Mouse (Mus musculus) midbrain, embryonic 14.5 days (tissue): ENCODE data around the gene Cep78. TPM values are rescaled to one million over a fixed set of nuclear protein-coding genes. Genes with fewer than 3 reads are reported as not detected.

Experiments used
- ATAC-seq: fragments of 200-750 bp; cut with Nextera tagmentation; 2 replicates; pipeline ENCODE4 v1.8.0; 2017; ENCODE audit warnings: moderate number of reproducible peaks, moderate library complexity; ENCODE audit not compliant: low FRiP score, low TSS enrichment
- DNase-seq: peaks from one replicate; pipeline ENCODE4 v3.0.0-alpha.2; 2015
- H3K27ac ChIP-seq: fragments of 300-500 bp; sonication (generic); replicated peaks from 2 replicates; pipeline ENCODE4 v1.5.1; 2014; ENCODE audit warnings: mild to moderate bottlenecking, low read depth, low read length, moderate library complexity
- H3K27me3 ChIP-seq: fragments of 300-500 bp; sonication (generic); 2 replicates; pipeline ENCODE4 v1.6.1; 2014; ENCODE audit warnings: low read length, control low read depth, mixed read lengths; ENCODE audit not compliant: control insufficient read depth, insufficient read depth
- H3K36me3 ChIP-seq: fragments of 300-500 bp; sonication (generic); 2 replicates; pipeline ENCODE4 v1.6.1; 2014; ENCODE audit warnings: low read length, control low read depth; ENCODE audit not compliant: control insufficient read depth, insufficient read depth
- H3K4me1 ChIP-seq: fragments of 300-500 bp; sonication (generic); 2 replicates; pipeline ENCODE4 v1.6.1; 2014; ENCODE audit warnings: mild to moderate bottlenecking, antibody characterized with exemption, low read length, control low read depth; ENCODE audit not compliant: control insufficient read depth, insufficient read depth
- H3K4me2 ChIP-seq: fragments of 300-500 bp; sonication (generic); 2 replicates; pipeline ENCODE4 v1.6.1; 2014; ENCODE audit warnings: mild to moderate bottlenecking, low read length, moderate library complexity
- H3K4me3 ChIP-seq: fragments of 300-500 bp; sonication (generic); replicated peaks from 2 replicates; pipeline ENCODE4 v1.5.1; 2014; ENCODE audit warnings: low read depth, low read length
- H3K9ac ChIP-seq: fragments of 300-500 bp; sonication (generic); replicated peaks from 2 replicates; pipeline ENCODE4 v1.6.1; 2014; ENCODE audit warnings: mild to moderate bottlenecking, low read length, moderate library complexity
- H3K9me3 ChIP-seq: fragments of 300-500 bp; sonication (generic); 2 replicates; pipeline ENCODE4 v1.6.1; 2016; ENCODE audit warnings: low read length, control low read depth, mixed read lengths; ENCODE audit not compliant: control insufficient read depth
- whole genome bisulfite sequencing: fragments of 180-500 bp; shearing (Covaris S2); extraction: QIAGEN DNeasy Blood & Tissue Kit; methylation state at CpG from one replicate; pipeline ENCODE4 v1.1.7; 2014; 5-methylcytosine and 5-hydroxymethylcytosine counted together
- polyA plus RNA-seq: library from polyadenylated mRNA; unstranded; fragments of >200 nt; fragmentation: Nextera tagmentation; extraction: Ambion mirVana; gene quantifications from 2 replicates; pipeline ENCODE4 v1.2.1, GENCODE M21; 2014

Cep78 gene
- polyA plus RNA-seq, 1 experiment from 2014 or later, result 38.0 TPM

DNA sequence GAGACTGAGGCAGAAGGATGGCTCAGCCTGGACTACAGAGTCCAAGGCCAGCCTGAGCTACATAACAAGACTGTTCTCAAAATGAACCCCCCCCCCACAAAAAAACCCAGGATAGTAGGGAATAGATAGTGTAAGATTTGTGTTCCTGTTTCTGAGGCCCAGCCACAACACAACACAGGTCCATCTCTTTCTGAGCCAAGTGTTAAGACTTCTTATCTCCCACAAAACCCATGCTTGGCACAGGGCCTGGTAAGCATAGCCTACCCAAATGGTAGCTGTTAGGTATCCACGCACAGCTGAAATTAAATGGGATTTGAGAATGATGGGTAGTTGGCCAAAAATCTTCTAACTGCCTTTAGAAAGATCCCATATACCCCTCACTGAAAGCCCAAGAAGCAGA lies 74.3 kb downstream of the Cep78 start:
- Histone ChIP-seq H3K27ac (no peak overlapping the region), H3K4me3 (no peak overlapping the region), H3K4me1 (no peaks in the 10 kb centered on the region), H3K4me2 (no peak overlapping the region), H3K27me3 (no peaks in the 10 kb centered on the region), H3K36me3 (peaks cover 44% of the 10 kb centered on the region), H3K9me3 (no peaks in the 10 kb centered on the region), H3K9ac (no peak overlapping the region)
- ATAC-seq (no peak), DNase-seq (no peak)
- WGBS, result 93% methylated on average over 1 of the region's 1 CpGs

DNA sequence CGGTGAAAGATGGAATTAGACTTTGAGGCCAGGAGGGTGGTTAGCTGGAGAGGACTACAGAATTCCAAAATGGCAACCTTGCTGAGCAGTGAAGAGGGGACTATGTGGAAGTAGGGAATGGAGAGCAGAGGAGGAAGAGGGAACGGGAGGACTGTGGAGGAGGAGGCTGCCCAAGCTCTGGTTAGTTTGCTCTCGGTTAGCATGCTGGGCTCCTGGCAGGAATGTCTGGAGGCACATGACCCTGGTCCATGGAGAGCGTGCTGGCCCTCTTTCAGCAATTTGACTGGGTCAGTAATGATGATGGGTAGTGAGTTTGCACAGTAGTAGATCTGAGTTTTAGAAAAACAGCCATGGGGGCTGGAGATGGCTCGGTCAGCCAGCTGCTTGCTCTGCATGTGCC lies 76.8 kb downstream of the Cep78 start:
- Histone ChIP-seq H3K9ac (no peak overlapping the region), H3K4me2 (no peak overlapping the region), H3K4me3 (no peak overlapping the region), H3K27ac (no peak overlapping the region), H3K36me3 (peaks cover 40% of the 10 kb centered on the region), H3K27me3 (no peaks in the 10 kb centered on the region), H3K9me3 (no peaks in the 10 kb centered on the region), H3K4me1 (0 out of 2 replicates have a peak, but pooled peaks cover 6% of the 10 kb centered on the region)
- DNase-seq (no peak), ATAC-seq (no peak)
- 97% methylated on average over 5 of the region's 5 CpGs for WGBS

Other genes with a start within 250 kb of the Cep78 start
- gene Psat1, start 37.7 kb downstream of the Cep78 start, polyA plus RNA-seq, result 104 and 137 TPM in 2 replicates
- 52.7 and 86.7 TPM in 2 replicates for gene Gnaq, start 147.8 kb upstream of the Cep78 start, polyA plus RNA-seq